Mouse (Mus musculus): ENCODE measurements around the gene Pdxk. TPM values are rescaled to one million over a fixed set of nuclear protein-coding genes. Genes with fewer than 3 reads are reported as not detected.

Gene Pdxk
- total RNA-seq, 1 experiment from 2014 or later = 26.2 TPM

- DNase-seq = no peak
These were observed 4.3 kb downstream of the Pdxk start for GRCm38 (mm10) chr10:78460463-78460862.

GRCm38 (mm10) chr10:78458348-78459111 lies 6.2 kb downstream of the Pdxk start:
- no peak for DNase-seq

GRCm38 (mm10) chr10:78457495-78458347 lies 7.1 kb downstream of the Pdxk start:
- peak; percentile 80 for DNase-seq

GRCm38 (mm10) chr10:78456696-78457095 lies 8.1 kb downstream of the Pdxk start:
- DNase-seq = no peak

GRCm38 (mm10) chr10:78452641-78453040 lies 12.1 kb downstream of the Pdxk start:
- DNase-seq = peak; percentile 57

GRCm38 (mm10) chr10:78450761-78451160 lies 14.0 kb downstream of the Pdxk start:
- DNase-seq = no peak

GRCm38 (mm10) chr10:78447396-78447795 lies 17.4 kb downstream of the Pdxk start:
- no peak for DNase-seq

GRCm38 (mm10) chr10:78446195-78446594 lies 18.6 kb downstream of the Pdxk start:
- DNase-seq = no peak

GRCm38 (mm10) chr10:78442292-78442691 lies 22.5 kb downstream of the Pdxk start:
- DNase-seq = no peak

- no peak for DNase-seq
These were observed 23.2 kb downstream of the Pdxk start for GRCm38 (mm10) chr10:78441606-78442005.

GRCm38 (mm10) chr10:78440812-78441211 lies 24.0 kb downstream of the Pdxk start:
- peak; percentile 50 for DNase-seq

- DNase-seq = no peak
These were observed 24.8 kb downstream of the Pdxk start for GRCm38 (mm10) chr10:78439990-78440389.

- no peak for DNase-seq
These were observed 25.2 kb downstream of the Pdxk start for GRCm38 (mm10) chr10:78439550-78439949.

- DNase-seq = peak; percentile 90
These were observed 26.7 kb downstream of the Pdxk start for GRCm38 (mm10) chr10:78438094-78438493.

- no peak for DNase-seq
These were observed 31.9 kb downstream of the Pdxk start for GRCm38 (mm10) chr10:78432853-78433252.

GRCm38 (mm10) chr10:78429776-78430175 lies 35.0 kb downstream of the Pdxk start:
- DNase-seq = no peak

GRCm38 (mm10) chr10:78429180-78429579 lies 35.6 kb downstream of the Pdxk start:
- DNase-seq = no peak

- no peak for DNase-seq
These were observed 36.7 kb downstream of the Pdxk start for GRCm38 (mm10) chr10:78428070-78428469.

- peak; percentile 46 for DNase-seq
These were observed 38.5 kb downstream of the Pdxk start for GRCm38 (mm10) chr10:78426117-78426735.

- peak; percentile 92 for DNase-seq
These were observed 39.4 kb downstream of the Pdxk start, which contains the start of gene Cstb for GRCm38 (mm10) chr10:78425181-78426041. TSS of gene Cstb (plus strand) at chr10:78425669.

- no peak for DNase-seq
These were observed 42.2 kb downstream of the Pdxk start for GRCm38 (mm10) chr10:78422614-78423013.

GRCm38 (mm10) chr10:78420929-78421328 lies 43.8 kb downstream of the Pdxk start:
- DNase-seq = no peak
